Mouse (Mus musculus) embryonic facial prominence, embryonic 12.5 days (tissue): ENCODE measurements at regions not wholly inside any gene's neighbourhood (a gene's known extent, or its start where the extent isn't known, plus 50 kb on each side); places are given as distances from the start of the nearest gene placed in this dataset.

Experiments used
- ATAC-seq: fragments of 200-750 bp; cut with Nextera tagmentation; 2 replicates; pipeline ENCODE4 v1.8.0; 2017; ENCODE audit not compliant: insufficient number of reproducible peaks, insufficient read depth, low FRiP score, low TSS enrichment
- H3K27ac ChIP-seq: fragments of 300-500 bp; sonication (generic); 2 replicates; pipeline ENCODE4 v1.5.1; 2016; ENCODE audit warnings: mild to moderate bottlenecking
- H3K27me3 ChIP-seq: fragments of 300-500 bp; sonication (generic); 2 replicates; pipeline ENCODE4 v1.6.1; 2016; ENCODE audit warnings: mild to moderate bottlenecking, moderate library complexity
- H3K36me3 ChIP-seq: fragments of 300-500 bp; sonication (generic); 2 replicates; pipeline ENCODE4 v1.6.1; 2016; ENCODE audit warnings: mild to moderate bottlenecking
- H3K4me1 ChIP-seq: fragments of 300-500 bp; sonication (generic); 2 replicates; pipeline ENCODE4 v1.6.1; 2016
- H3K4me2 ChIP-seq: fragments of 300-500 bp; sonication (generic); replicated peaks from 2 replicates; pipeline ENCODE4 v1.6.1; 2016; ENCODE audit warnings: mild to moderate bottlenecking, moderate library complexity
- H3K4me3 ChIP-seq: fragments of 300-500 bp; sonication (generic); 2 replicates; pipeline ENCODE4 v1.5.1; 2016; ENCODE audit warnings: mild to moderate bottlenecking
- H3K9ac ChIP-seq: fragments of 300-500 bp; sonication (generic); 2 replicates; pipeline ENCODE4 v1.6.1; 2016; ENCODE audit warnings: mild to moderate bottlenecking, moderate library complexity
- H3K9me3 ChIP-seq: fragments of 300-500 bp; sonication (generic); 2 replicates; pipeline ENCODE4 v1.6.1; 2016; ENCODE audit warnings: mild to moderate bottlenecking, moderate library complexity
- WGBS: fragments of 180-500 bp; shearing (Covaris S2); methylation state at CpG from one replicate; pipeline ENCODE4 v1.1.7; 2016; 5-methylcytosine and 5-hydroxymethylcytosine counted together

DNA sequence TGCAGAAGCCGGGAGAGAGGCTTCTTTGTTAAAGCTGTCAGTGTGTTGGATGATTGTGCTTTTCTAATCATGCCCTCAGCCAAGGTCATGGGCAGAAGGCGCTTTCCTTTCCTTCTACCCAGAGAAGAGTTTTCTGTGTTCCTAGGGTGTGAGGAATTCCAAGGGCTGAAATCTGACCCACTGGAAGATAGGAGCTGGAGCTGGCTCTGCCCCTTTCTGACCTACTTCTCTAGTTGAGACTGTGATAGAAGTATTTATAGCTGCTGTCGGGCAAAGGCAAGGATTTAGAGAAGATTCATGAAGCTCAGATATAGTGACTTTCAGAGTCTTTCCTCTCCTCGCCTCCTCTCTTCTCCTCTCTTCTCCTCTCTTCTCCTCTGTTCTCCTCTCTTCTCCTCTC is 238.2 kb downstream of the Nup35 start:
- no peak for ATAC-seq
- no peak overlapping the region for H3K4me3 ChIP-seq
- no peak overlapping the region for H3K4me2 ChIP-seq
- H3K27ac ChIP-seq: no peak overlapping the region
- H3K9ac ChIP-seq: no peak overlapping the region
- no peaks in the 10 kb centered on the region for H3K9me3 ChIP-seq
- no peaks in the 10 kb centered on the region for H3K36me3 ChIP-seq
- WGBS: 73% methylated on average over 4 of the region's 4 CpGs
- no peaks in the 10 kb centered on the region for H3K27me3 ChIP-seq
- no peaks in the 10 kb centered on the region for H3K4me1 ChIP-seq

DNA sequence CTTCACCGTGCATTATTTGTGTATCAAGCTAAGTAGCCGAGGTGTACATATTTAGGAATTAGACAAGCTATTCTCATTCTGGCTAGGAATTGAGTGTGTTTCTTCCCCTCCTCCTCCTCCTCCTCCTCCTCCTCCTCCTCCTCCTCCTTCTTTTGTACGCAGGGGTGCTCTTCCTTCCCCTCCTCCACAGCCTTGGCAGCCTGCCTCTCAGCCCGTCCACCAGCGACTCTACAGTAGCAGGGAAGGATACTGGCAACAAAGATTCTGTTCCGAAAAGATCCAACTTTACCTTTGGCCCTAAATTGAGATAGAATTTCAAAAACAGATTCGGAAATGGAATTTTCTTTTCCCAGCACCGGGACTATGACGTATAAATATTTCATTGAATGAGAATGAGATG is 253.0 kb downstream of the Nup35 start:
- H3K9ac ChIP-seq: no peak overlapping the region

DNA sequence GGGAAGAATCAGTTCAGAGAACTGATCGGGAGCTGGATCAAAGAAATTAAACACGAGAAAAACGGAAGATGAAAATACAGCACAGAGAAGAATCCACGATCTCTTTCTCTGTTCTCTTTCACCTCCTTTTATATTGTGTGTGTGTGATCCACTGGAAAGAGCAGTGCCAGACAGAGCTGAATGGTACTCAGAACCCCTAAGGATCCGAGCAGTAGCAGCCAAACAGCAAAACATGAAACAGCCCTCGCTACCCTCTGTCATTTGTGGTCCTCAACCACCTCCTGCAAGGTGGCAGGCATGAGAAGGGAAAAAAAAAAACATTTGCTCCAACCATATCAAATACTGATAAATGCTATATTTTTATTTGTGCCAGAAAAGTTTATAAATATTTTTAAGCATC is 253.4 kb downstream of the Nup35 start:
- no peak overlapping the region for H3K4me2 ChIP-seq
- ATAC-seq: no peak
- H3K4me3 ChIP-seq: no peak overlapping the region
- 85% methylated on average over 6 of the region's 6 CpGs for WGBS
- H3K4me1 ChIP-seq: no peaks in the 10 kb centered on the region
- no peaks in the 10 kb centered on the region for H3K27me3 ChIP-seq
- H3K9me3 ChIP-seq: no peaks in the 10 kb centered on the region
- H3K9ac ChIP-seq: no peak overlapping the region
- no peak overlapping the region for H3K27ac ChIP-seq
- H3K36me3 ChIP-seq: no peaks in the 10 kb centered on the region

More for the DNA sequence above, 253.0 kb downstream of the Nup35 start:
- Histone ChIP-seq H3K9me3 (no peaks in the 10 kb centered on the region), H3K4me1 (no peaks in the 10 kb centered on the region), H3K36me3 (no peaks in the 10 kb centered on the region), H3K4me2 (no peak overlapping the region), H3K4me3 (no peak overlapping the region), H3K27me3 (no peaks in the 10 kb centered on the region), H3K27ac (no peak overlapping the region)
- ATAC-seq: no peak
- 77% methylated on average over 7 of the region's 9 CpGs for WGBS

GRCm38 (mm10) chr2:80871356-80871755 is 254.3 kb downstream of the Nup35 start:
- no peaks in the 10 kb centered on the region for H3K4me1 ChIP-seq
- WGBS: 88% methylated on average over 6 of the region's 6 CpGs
- H3K9ac ChIP-seq: no peak overlapping the region
- no peak overlapping the region for H3K27ac ChIP-seq
- no peak for ATAC-seq
- H3K27me3 ChIP-seq: no peaks in the 10 kb centered on the region
- H3K4me2 ChIP-seq: no peak overlapping the region
- no peak overlapping the region for H3K4me3 ChIP-seq
- no peaks in the 10 kb centered on the region for H3K36me3 ChIP-seq
- no peaks in the 10 kb centered on the region for H3K9me3 ChIP-seq

GRCm38 (mm10) chr2:80878437-80878836 is 261.4 kb downstream of the Nup35 start:
- H3K4me2 ChIP-seq: no peak overlapping the region
- H3K36me3 ChIP-seq: no peaks in the 10 kb centered on the region
- no peak overlapping the region for H3K9ac ChIP-seq
- no peak overlapping the region for H3K4me3 ChIP-seq
- H3K27me3 ChIP-seq: no peaks in the 10 kb centered on the region
- no peaks in the 10 kb centered on the region for H3K4me1 ChIP-seq
- H3K9me3 ChIP-seq: no peaks in the 10 kb centered on the region
- no peak for ATAC-seq
- WGBS: 92% methylated on average over 2 of the region's 2 CpGs
- H3K27ac ChIP-seq: no peak overlapping the region

DNA sequence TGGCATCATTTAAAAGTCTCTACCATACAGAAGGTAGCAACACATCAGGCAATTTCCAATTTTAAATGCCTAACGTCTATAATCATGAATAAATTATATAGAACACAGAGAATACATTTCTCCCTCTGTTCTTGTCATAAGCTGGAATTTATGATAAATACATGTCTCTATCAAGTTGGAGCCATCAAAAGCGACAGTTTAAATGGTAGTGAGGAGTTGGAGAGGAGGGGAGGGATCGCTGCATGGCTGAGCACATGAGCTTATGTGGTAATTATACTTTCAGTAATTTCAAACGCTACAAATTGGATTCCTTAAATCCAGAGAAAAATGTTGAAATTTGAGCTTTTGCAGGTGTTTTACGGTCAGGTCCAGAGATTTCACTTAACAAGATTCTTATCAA is 267.2 kb downstream of the Nup35 start:
- Histone ChIP-seq H3K4me3 (no peak overlapping the region), H3K4me1 (no peaks in the 10 kb centered on the region), H3K4me2 (no peak overlapping the region), H3K36me3 (no peaks in the 10 kb centered on the region), H3K27me3 (no peaks in the 10 kb centered on the region), H3K27ac (no peak overlapping the region), H3K9ac (no peak overlapping the region), H3K9me3 (no peaks in the 10 kb centered on the region)
- 70% methylated on average over 5 of the region's 5 CpGs for WGBS
- no peak for ATAC-seq

DNA sequence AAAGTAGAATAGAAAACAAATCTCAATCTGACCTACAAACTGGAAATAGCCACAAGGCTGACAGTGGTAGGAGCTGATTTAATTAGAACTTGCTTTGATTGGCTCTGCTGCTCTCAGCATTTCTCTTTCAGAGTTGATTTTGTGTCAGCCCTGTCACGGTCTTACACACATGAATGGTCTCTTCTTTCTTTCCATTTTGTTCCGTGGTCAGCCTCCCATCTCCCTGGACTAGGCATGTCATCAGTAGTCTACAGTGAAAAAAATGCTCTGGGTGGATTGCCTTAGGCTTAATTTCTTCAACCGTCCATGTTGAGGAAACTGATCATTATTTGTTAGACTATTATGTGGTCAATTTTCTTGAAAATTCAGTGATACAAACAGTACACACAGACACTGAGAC is 285.0 kb downstream of the Nup35 start:
- 56% methylated on average over 3 of the region's 3 CpGs for WGBS
- no peaks in the 10 kb centered on the region for H3K9me3 ChIP-seq
- H3K4me2 ChIP-seq: no peak overlapping the region
- no peak overlapping the region for H3K4me3 ChIP-seq
- ATAC-seq: no peak
- H3K27me3 ChIP-seq: no peaks in the 10 kb centered on the region
- H3K4me1 ChIP-seq: no peaks in the 10 kb centered on the region
- H3K9ac ChIP-seq: no peak overlapping the region
- no peak overlapping the region for H3K27ac ChIP-seq
- no peaks in the 10 kb centered on the region for H3K36me3 ChIP-seq

- H3K36me3 ChIP-seq: no peaks in the 10 kb centered on the region
- no peaks in the 10 kb centered on the region for H3K9me3 ChIP-seq
- H3K27me3 ChIP-seq: no peaks in the 10 kb centered on the region
- no peak overlapping the region for H3K4me2 ChIP-seq
- no peak for ATAC-seq
- WGBS: 91% methylated on average over 2 of the region's 2 CpGs
- H3K4me3 ChIP-seq: no peak overlapping the region
- no peak overlapping the region for H3K9ac ChIP-seq
- H3K27ac ChIP-seq: no peak overlapping the region
- H3K4me1 ChIP-seq: no peaks in the 10 kb centered on the region
Measured at GRCm38 (mm10) chr2:80913478-80913877, 296.4 kb downstream of the Nup35 start.

GRCm38 (mm10) chr2:80945521-80945920 is 328.5 kb downstream of the Nup35 start:
- Histone ChIP-seq H3K27ac (no peak overlapping the region), H3K27me3 (no peaks in the 10 kb centered on the region), H3K9me3 (no peaks in the 10 kb centered on the region), H3K4me1 (no peaks in the 10 kb centered on the region), H3K9ac (no peak overlapping the region), H3K4me3 (no peak overlapping the region), H3K36me3 (no peaks in the 10 kb centered on the region), H3K4me2 (no peak overlapping the region)
- ATAC-seq: no peak
- WGBS: 78% methylated on average over 3 of the region's 3 CpGs

DNA sequence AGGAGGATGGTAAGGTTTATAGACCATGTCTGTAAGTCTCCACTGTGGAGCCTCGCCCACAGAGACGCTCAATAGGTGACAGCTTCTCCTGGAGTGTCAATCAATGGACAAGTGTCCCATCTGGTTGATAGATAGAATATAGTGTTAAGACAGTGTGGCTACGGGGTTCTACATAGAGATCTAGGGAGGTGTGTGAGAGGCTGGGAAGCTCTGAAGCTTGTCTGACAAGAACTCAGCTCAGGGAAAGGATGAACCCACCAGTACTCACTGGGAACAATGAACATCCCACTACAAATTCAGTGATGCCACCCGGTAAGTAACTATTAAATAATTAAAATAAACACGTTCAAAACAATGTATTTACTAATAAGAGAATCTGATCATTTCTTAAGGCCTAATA is 349.7 kb downstream of the Nup35 start:
- Histone ChIP-seq H3K9me3 (no peaks in the 10 kb centered on the region), H3K4me1 (no peaks in the 10 kb centered on the region), H3K4me2 (no peak overlapping the region), H3K27me3 (no peaks in the 10 kb centered on the region), H3K9ac (no peak overlapping the region), H3K27ac (no peak overlapping the region), H3K36me3 (no peaks in the 10 kb centered on the region), H3K4me3 (no peak overlapping the region)
- no peak for ATAC-seq
- WGBS: 83% methylated on average over 5 of the region's 5 CpGs

DNA sequence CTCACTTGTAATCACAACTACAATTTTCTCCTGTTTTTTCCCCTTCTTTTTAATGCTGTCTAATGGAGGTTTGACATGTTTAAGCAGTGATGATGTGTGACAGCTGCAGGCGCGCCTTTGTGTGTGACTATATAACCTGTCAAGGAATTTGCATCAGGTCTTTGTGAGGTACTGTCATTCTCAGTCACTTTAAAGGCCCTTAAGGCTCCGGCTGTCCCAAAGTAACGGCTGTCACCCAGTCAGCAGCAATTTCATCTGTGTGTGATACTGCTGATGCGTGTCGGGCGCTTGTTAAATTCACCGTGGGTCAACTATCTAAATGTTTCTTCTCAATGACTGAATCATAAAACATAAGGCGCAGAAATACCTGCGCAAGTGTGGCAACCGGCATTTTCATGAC is 350.2 kb downstream of the Nup35 start:
- Histone ChIP-seq H3K9ac (no peak overlapping the region), H3K27me3 (no peaks in the 10 kb centered on the region), H3K36me3 (no peaks in the 10 kb centered on the region), H3K9me3 (no peaks in the 10 kb centered on the region), H3K4me2 (no peak overlapping the region), H3K4me3 (no peak overlapping the region), H3K27ac (no peak overlapping the region), H3K4me1 (no peaks in the 10 kb centered on the region)
- ATAC-seq: peak; percentile 56; the same call in 1 of the 2 replicates
- WGBS: 78% methylated on average over 11 of the region's 11 CpGs

GRCm38 (mm10) chr2:80969354-80969753 is 352.3 kb downstream of the Nup35 start:
- peak; percentile 61; the same call in 1 of the 2 replicates for ATAC-seq
- no peak overlapping the region for H3K4me3 ChIP-seq
- 37% methylated on average over 5 of the region's 5 CpGs for WGBS
- no peaks in the 10 kb centered on the region for H3K9me3 ChIP-seq
- no peaks in the 10 kb centered on the region for H3K4me1 ChIP-seq
- no peak overlapping the region for H3K4me2 ChIP-seq
- H3K36me3 ChIP-seq: no peaks in the 10 kb centered on the region
- H3K9ac ChIP-seq: no peak overlapping the region
- no peaks in the 10 kb centered on the region for H3K27me3 ChIP-seq
- H3K27ac ChIP-seq: no peak overlapping the region

DNA sequence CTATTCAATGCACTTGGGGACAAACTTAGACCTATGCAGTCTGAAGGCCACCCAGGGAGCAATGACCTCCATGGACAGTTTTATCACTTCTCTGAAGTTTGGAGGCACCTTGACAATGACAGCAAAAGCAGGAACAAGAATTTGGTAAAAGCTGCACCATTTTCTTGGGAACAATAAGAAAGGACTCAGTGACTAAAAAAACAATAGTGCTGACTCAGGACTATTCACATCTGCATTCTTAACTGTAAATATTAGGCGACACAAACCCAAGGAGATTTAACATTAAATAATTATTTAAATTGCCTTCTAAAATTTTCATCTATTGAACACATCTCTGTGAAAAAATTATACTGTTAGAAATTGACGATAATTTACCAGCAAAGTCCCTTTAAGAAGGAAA is 356.2 kb downstream of the Nup35 start:
- Histone ChIP-seq H3K4me3 (no peak overlapping the region), H3K4me1 (no peaks in the 10 kb centered on the region), H3K9me3 (no peaks in the 10 kb centered on the region), H3K9ac (no peak overlapping the region), H3K27me3 (no peaks in the 10 kb centered on the region), H3K36me3 (no peaks in the 10 kb centered on the region), H3K4me2 (no peak overlapping the region), H3K27ac (no peak overlapping the region)
- ATAC-seq: no peak
- 82% methylated on average over 2 of the region's 2 CpGs for WGBS
